Mouse (Mus musculus): ENCODE data around the gene Rdh16f2. TPM values are rescaled to one million over a fixed set of nuclear protein-coding genes. Genes with fewer than 3 reads are reported as not detected.

The Rdh16f2 gene
- polyA plus RNA-seq, 1 experiment from 2014 or later = not detected

GRCm38 (mm10) chr10:127922241-127922640, 56.0 kb downstream of the Rdh16f2 start:
- no peak overlapping the region for H3K4me3 ChIP-seq
- H3K4me1 ChIP-seq (replicated peaks) = no peaks in the 10 kb centered on the region
- H3K27ac ChIP-seq (replicated peaks) = no peak overlapping the region
- H3K27me3 ChIP-seq = no peaks in the 10 kb centered on the region
- no peaks in the 10 kb centered on the region for H3K9me3 ChIP-seq
- WGBS = 88% methylated on average over 1 of the region's 1 CpGs
- no peak for ATAC-seq (ENCODE audit: low FRiP score, low read depth)
- no peak overlapping the region for H3K9ac ChIP-seq
- H3K4me2 ChIP-seq = no peak overlapping the region
- no peaks in the 10 kb centered on the region for H3K36me3 ChIP-seq

GRCm38 (mm10) chr10:127923024-127923423, 56.8 kb downstream of the Rdh16f2 start:
- H3K4me2 ChIP-seq = no peak overlapping the region
- H3K27me3 ChIP-seq = no peaks in the 10 kb centered on the region
- H3K9me3 ChIP-seq = no peaks in the 10 kb centered on the region
- H3K36me3 ChIP-seq = no peaks in the 10 kb centered on the region
- no peak overlapping the region for H3K27ac ChIP-seq (replicated peaks)
- H3K4me1 ChIP-seq (replicated peaks) = no peaks in the 10 kb centered on the region
- ATAC-seq (ENCODE audit: low FRiP score, low read depth) = no peak
- no peak overlapping the region for H3K9ac ChIP-seq
- H3K4me3 ChIP-seq = no peak overlapping the region
- WGBS = 88% methylated on average over 8 of the region's 8 CpGs

- Histone ChIP-seq H3K4me3 (no peak overlapping the region), H3K9ac (no peak overlapping the region), H3K4me1 (replicated peaks) (no peaks in the 10 kb centered on the region), H3K36me3 (no peaks in the 10 kb centered on the region), H3K27ac (replicated peaks) (no peak overlapping the region), H3K9me3 (no peaks in the 10 kb centered on the region), H3K27me3 (no peaks in the 10 kb centered on the region), H3K4me2 (no peak overlapping the region)
- no peak for ATAC-seq (ENCODE audit: low FRiP score, low read depth)
- 67% methylated on average over 7 of the region's 7 CpGs for WGBS
Observed at GRCm38 (mm10) chr10:127924597-127925378, 58.5 kb downstream of the Rdh16f2 start.

Other genes starting within 250 kb of the Rdh16f2 start
- 102 and 114 TPM in 2 replicates for gene Lrp1, start 245.3 kb upstream of the Rdh16f2 start, polyA plus RNA-seq (2015; fragmentation: Nextera tagmentation; extraction: Ambion mirVana)
- 6.2 and 6.3 TPM in 2 replicates for gene Stat6, start 223.5 kb upstream of the Rdh16f2 start, polyA plus RNA-seq (2015; fragmentation: Nextera tagmentation; extraction: Ambion mirVana)
- 3.1 and 3.4 TPM in 2 replicates for gene Nemp1, start 199.6 kb upstream of the Rdh16f2 start, polyA plus RNA-seq (2015; fragmentation: Nextera tagmentation; extraction: Ambion mirVana)
- 2.5 and 2.7 TPM in 2 replicates for gene Nab2, start 197.9 kb upstream of the Rdh16f2 start, polyA plus RNA-seq (2015; fragmentation: Nextera tagmentation; extraction: Ambion mirVana)
- 0.72 and 0.77 TPM in 2 replicates for gene Myo1a, start 161.3 kb upstream of the Rdh16f2 start, polyA plus RNA-seq (2015; fragmentation: Nextera tagmentation; extraction: Ambion mirVana)
- 0.42 and 1.2 TPM in 2 replicates for gene Tac2, start 142.0 kb upstream of the Rdh16f2 start, polyA plus RNA-seq (2015; fragmentation: Nextera tagmentation; extraction: Ambion mirVana)
- 3.2 and 4.1 TPM in 2 replicates for gene Zbtb39, start 126.9 kb upstream of the Rdh16f2 start, polyA plus RNA-seq (2015; fragmentation: Nextera tagmentation; extraction: Ambion mirVana)
- 1.8 TPM in 2 replicates for gene Gpr182, start 114.7 kb upstream of the Rdh16f2 start, polyA plus RNA-seq (2015; fragmentation: Nextera tagmentation; extraction: Ambion mirVana)
- 0.08 TPM in 1 of 2 replicates, not detected in the other for gene Rdh1, start 106.8 kb upstream of the Rdh16f2 start, polyA plus RNA-seq (2015; fragmentation: Nextera tagmentation; extraction: Ambion mirVana)
- gene Rdh16f1, start 106.7 kb upstream of the Rdh16f2 start, polyA plus RNA-seq (2015; fragmentation: Nextera tagmentation; extraction: Ambion mirVana) = not detected in 2 replicates
- gene Rdh9, start 90.1 kb upstream of the Rdh16f2 start, polyA plus RNA-seq (2015; fragmentation: Nextera tagmentation; extraction: Ambion mirVana) = 0.09 and 0.21 TPM in 2 replicates
- not detected in 2 replicates for gene Rdh16, start 65.3 kb upstream of the Rdh16f2 start, polyA plus RNA-seq (2015; fragmentation: Nextera tagmentation; extraction: Ambion mirVana)
- gene Rdh19, start 16.5 kb upstream of the Rdh16f2 start, polyA plus RNA-seq (2015; fragmentation: Nextera tagmentation; extraction: Ambion mirVana) = not detected in 2 replicates
- gene Rdh7, start 22.3 kb downstream of the Rdh16f2 start, polyA plus RNA-seq (2015; fragmentation: Nextera tagmentation; extraction: Ambion mirVana) = not detected in 2 replicates
- gene Sdr9c7, start 32.0 kb downstream of the Rdh16f2 start, polyA plus RNA-seq (2015; fragmentation: Nextera tagmentation; extraction: Ambion mirVana) = not detected in 2 replicates
- not detected in 2 replicates for gene Hsd17b6, start 141.1 kb downstream of the Rdh16f2 start, polyA plus RNA-seq (2015; fragmentation: Nextera tagmentation; extraction: Ambion mirVana)
- gene Prim1, start 148.7 kb downstream of the Rdh16f2 start, polyA plus RNA-seq (2015; fragmentation: Nextera tagmentation; extraction: Ambion mirVana) = 35.2 and 40.3 TPM in 2 replicates
- gene Naca, start 169.1 kb downstream of the Rdh16f2 start, polyA plus RNA-seq (2015; fragmentation: Nextera tagmentation; extraction: Ambion mirVana) = 494 and 518 TPM in 2 replicates
- 371 and 395 TPM in 2 replicates for gene Ptges3, start 192.5 kb downstream of the Rdh16f2 start, polyA plus RNA-seq (2015; fragmentation: Nextera tagmentation; extraction: Ambion mirVana)
- gene Atp5b, start 216.8 kb downstream of the Rdh16f2 start, polyA plus RNA-seq (2015; fragmentation: Nextera tagmentation; extraction: Ambion mirVana) = 2,267 and 2,290 TPM in 2 replicates
- gene Baz2a, start 225.1 kb downstream of the Rdh16f2 start, polyA plus RNA-seq (2015; fragmentation: Nextera tagmentation; extraction: Ambion mirVana) = 8.1 and 8.3 TPM in 2 replicates